11 mouse cellular contexts compared by ENCODE assay signal in genomic region chr11:96334002-96334364, GRCm38 (mm10). TPM values are rescaled to one million over a fixed set of nuclear protein-coding genes. Genes with fewer than 3 reads are reported as not detected.
DNase-seq lines count a peak whose midpoint lies in the region; ATAC-seq and TF ChIP-seq lines count a peak whose summit lies in the region.
"Had no signal": no experiment of that assay in that cellular context is flagged by ENCODE, and none has a peak within 500 bp of the region (broad histone marks: within the 10 kb centered on the region; RNA-seq: fewer than 3 reads in every experiment).

No protein-coding gene starts in this region.

- peak overlapping the region; percentile 84 for H3K4me2 ChIP-seq in lung, embryonic 14.5 days
- H3K4me2 ChIP-seq in intestine, embryonic 16.5 days (ENCODE audit: low read depth, low read length): peak overlapping the region; percentile 65
- H3K4me2 ChIP-seq in stomach, embryonic 16.5 days (ENCODE audit: low read depth, low read length): peak overlapping the region; percentile 54

- H3K9ac ChIP-seq in lung, embryonic 14.5 days: peak overlapping the region; percentile 97
- peak overlapping the region; percentile 79 for H3K9ac ChIP-seq in intestine, embryonic 16.5 days (ENCODE audit: low read depth, low read length)
- peak overlapping the region; percentile 82 for H3K9ac ChIP-seq in stomach, embryonic 16.5 days (ENCODE audit: low read length)
- H3K9ac ChIP-seq: limb, embryonic 13.5 days had no signal

- H3K4me1 ChIP-seq in heart, embryonic 10.5 days: peaks cover 20% of the 10 kb centered on the region
- H3K4me1 ChIP-seq in lung, embryonic 14.5 days (ENCODE audit: insufficient read depth): peaks cover 28% of the 10 kb centered on the region
- peaks cover 60% of the 10 kb centered on the region for H3K4me1 ChIP-seq in intestine, embryonic 16.5 days (ENCODE audit: control insufficient read depth, insufficient read depth, low read length)
- H3K4me1 ChIP-seq in stomach, embryonic 16.5 days (ENCODE audit: control insufficient read depth, insufficient read depth, low read length): peaks cover 47% of the 10 kb centered on the region

- no peaks in the 10 kb centered on the region for H3K9me3 ChIP-seq in heart, embryonic 10.5 days
- no peaks in the 10 kb centered on the region for H3K9me3 ChIP-seq in lung, embryonic 14.5 days (ENCODE audit: low read depth, low read length)
- no peaks in the 10 kb centered on the region for H3K9me3 ChIP-seq in intestine, embryonic 16.5 days (ENCODE audit: control insufficient read depth, low read length)
- no peaks in the 10 kb centered on the region for H3K9me3 ChIP-seq in stomach, embryonic 16.5 days (replicated peaks; ENCODE audit: control insufficient read depth, low read length)
- H3K9me3 ChIP-seq: limb, embryonic 13.5 days had no signal

- no peaks in the 10 kb centered on the region for H3K36me3 ChIP-seq in heart, embryonic 10.5 days
- peaks cover 59% of the 10 kb centered on the region for H3K36me3 ChIP-seq in lung, embryonic 14.5 days (ENCODE audit: insufficient read depth)
- H3K36me3 ChIP-seq in intestine, embryonic 16.5 days (ENCODE audit: control insufficient read depth, insufficient read depth, low read length): no peaks in the 10 kb centered on the region
- H3K36me3 ChIP-seq in stomach, embryonic 16.5 days (ENCODE audit: control insufficient read depth, insufficient read depth, low read length): no peaks in the 10 kb centered on the region
- H3K36me3 ChIP-seq: limb, embryonic 13.5 days had no signal

- ATAC-seq in lung, embryonic 14.5 days (ENCODE audit: insufficient read depth): no peak
- no peak for ATAC-seq in intestine, embryonic 16.5 days
- no peak; the same call in 1 of the 2 replicates for ATAC-seq in stomach, embryonic 16.5 days (ENCODE audit: insufficient read depth, low FRiP score)

- H3K27ac ChIP-seq in heart, embryonic 10.5 days: peak overlapping the region; percentile 89
- H3K27ac ChIP-seq in lung, embryonic 14.5 days (ENCODE audit: low read depth): peak overlapping the region; percentile 100
- H3K27ac ChIP-seq in intestine, embryonic 16.5 days (ENCODE audit: low read length): peak overlapping the region; percentile 92
- H3K27ac ChIP-seq in stomach, embryonic 16.5 days (ENCODE audit: low read length): peak overlapping the region; percentile 94

- peaks cover 100% of the 10 kb centered on the region for H3K27me3 ChIP-seq in heart, embryonic 10.5 days (ENCODE audit: insufficient read depth, poor library complexity, severe bottlenecking)
- peaks cover 31% of the 10 kb centered on the region for H3K27me3 ChIP-seq in lung, embryonic 14.5 days (ENCODE audit: insufficient read depth, low read length)
- peaks cover 3% of the 10 kb centered on the region; the same call in 1 of the 2 replicates for H3K27me3 ChIP-seq in intestine, embryonic 16.5 days (replicated peaks; ENCODE audit: control insufficient read depth, insufficient read depth, low read length)
- peaks cover 2% of the 10 kb centered on the region for H3K27me3 ChIP-seq in stomach, embryonic 16.5 days (ENCODE audit: control insufficient read depth, insufficient read depth, low read length)

- TF ChIP-seq CTCF in lung, embryonic 14.5 days (IDR thresholded peaks at IDR 0.05; ENCODE audit: low read depth): no peak

- intact Hi-C loops in heart, postnatal 10 days (cut with DNase I): no loop called here

- DNase-seq in heart, embryonic 10.5 days (ENCODE audit: low spot score): no peak
- DNase-seq in heart, postnatal 10 days: no peak
- no peak for DNase-seq in lung, embryonic 14.5 days
- no peak for DNase-seq in lung, postnatal 25 days (ENCODE audit: low spot score)
- DNase-seq in cerebellum, adult 9-11 months: no peak
- DNase-seq in layer of hippocampus, adult 9-11 months: no peak
- DNase-seq: cerebellum, postnatal 25 days had no signal

- peak overlapping the region; percentile 59 for H3K4me3 ChIP-seq in heart, embryonic 10.5 days
- H3K4me3 ChIP-seq in lung, embryonic 14.5 days (ENCODE audit: low read depth, low read length): peak overlapping the region; percentile 64
- H3K4me3 ChIP-seq in intestine, embryonic 16.5 days (ENCODE audit: low read length): peak overlapping the region; percentile 51
- peak overlapping the region; percentile 52 for H3K4me3 ChIP-seq in stomach, embryonic 16.5 days (replicated peaks; ENCODE audit: low read length)

- 9% methylated on average over 2 of the region's 2 CpGs for WGBS in heart, embryonic 10.5 days
- 8% methylated on average over 2 of the region's 2 CpGs for WGBS in lung, embryonic 14.5 days
- WGBS in intestine, embryonic 16.5 days: 23% methylated on average over 2 of the region's 2 CpGs
- WGBS in stomach, embryonic 16.5 days: 23% methylated on average over 2 of the region's 2 CpGs

RNA-seq across cellular contexts. Expression of gene Hoxb3, which starts 10.9 kb away (rescaled TPM):
- polyA plus RNA-seq in heart, embryonic 10.5 days (2016; fragmentation: Nextera tagmentation; extraction: Ambion mirVana): 0.42 and 1.8 TPM in 2 replicates
- total RNA-seq in heart, postnatal 10 days (2021): 1 to 10 TPM; 1.1 TPM
- 3.9 and 6.3 TPM in 2 replicates for polyA plus RNA-seq in lung, embryonic 14.5 days (2014; fragmentation: Nextera tagmentation; extraction: Ambion mirVana)
- polyA plus RNA-seq in intestine, embryonic 16.5 days (2015; fragmentation: Nextera tagmentation; extraction: Ambion mirVana): 1.4 and 1.5 TPM in 2 replicates
- 0.99 and 1.5 TPM in 2 replicates for polyA plus RNA-seq in stomach, embryonic 16.5 days (2015; fragmentation: Nextera tagmentation; extraction: Ambion mirVana)

RNA-seq across cellular contexts. Expression of gene Hoxb4, which starts 15.9 kb away (rescaled TPM):
- 0.31 and 2.0 TPM in 2 replicates for polyA plus RNA-seq in heart, embryonic 10.5 days (2016; fragmentation: Nextera tagmentation; extraction: Ambion mirVana)
- 1 to 10 TPM; 1.1 TPM for total RNA-seq in heart, postnatal 10 days (2021)
- polyA plus RNA-seq in lung, embryonic 14.5 days (2014; fragmentation: Nextera tagmentation; extraction: Ambion mirVana): 3.8 and 3.9 TPM in 2 replicates
- 1.8 and 2.0 TPM in 2 replicates for polyA plus RNA-seq in intestine, embryonic 16.5 days (2015; fragmentation: Nextera tagmentation; extraction: Ambion mirVana)
- polyA plus RNA-seq in stomach, embryonic 16.5 days (2015; fragmentation: Nextera tagmentation; extraction: Ambion mirVana): 2.2 and 2.7 TPM in 2 replicates

RNA-seq across cellular contexts. Expression of gene Hoxb2, which starts 16.3 kb away (rescaled TPM):
- polyA plus RNA-seq in heart, embryonic 10.5 days (2016; fragmentation: Nextera tagmentation; extraction: Ambion mirVana): 5.7 and 27.6 TPM in 2 replicates
- total RNA-seq in heart, postnatal 10 days (2021): 1 to 10 TPM; 1.6 to 1.7 TPM
- 48.9 and 51.6 TPM in 2 replicates for polyA plus RNA-seq in lung, embryonic 14.5 days (2014; fragmentation: Nextera tagmentation; extraction: Ambion mirVana)
- 9.6 and 11.6 TPM in 2 replicates for polyA plus RNA-seq in intestine, embryonic 16.5 days (2015; fragmentation: Nextera tagmentation; extraction: Ambion mirVana)
- 9.1 and 11.5 TPM in 2 replicates for polyA plus RNA-seq in stomach, embryonic 16.5 days (2015; fragmentation: Nextera tagmentation; extraction: Ambion mirVana)
- total RNA-seq: megakaryocyte, adult 5-6 weeks had no signal

RNA-seq across cellular contexts. Expression of gene Hoxb5, which starts 30.8 kb away (rescaled TPM):
- 1.0 and 5.2 TPM in 2 replicates for polyA plus RNA-seq in heart, embryonic 10.5 days (2016; fragmentation: Nextera tagmentation; extraction: Ambion mirVana)
- under 1 TPM; 0.45 to 0.62 TPM for total RNA-seq in heart, postnatal 10 days (2021)
- 65.9 and 76.1 TPM in 2 replicates for polyA plus RNA-seq in lung, embryonic 14.5 days (2014; fragmentation: Nextera tagmentation; extraction: Ambion mirVana)
- polyA plus RNA-seq in intestine, embryonic 16.5 days (2015; fragmentation: Nextera tagmentation; extraction: Ambion mirVana): 26.4 and 28.7 TPM in 2 replicates
- polyA plus RNA-seq in stomach, embryonic 16.5 days (2015; fragmentation: Nextera tagmentation; extraction: Ambion mirVana): 13.8 TPM in 2 replicates
- total RNA-seq: megakaryocyte, adult 5-6 weeks had no signal

RNA-seq across cellular contexts. Expression of gene Hoxb1, which starts 31.6 kb away (rescaled TPM):
- 0.20 and 3.3 TPM in 2 replicates for polyA plus RNA-seq in heart, embryonic 10.5 days (2016; fragmentation: Nextera tagmentation; extraction: Ambion mirVana)
- not detected for total RNA-seq in heart, postnatal 10 days (2021)
- 0.08 TPM in 1 of 2 replicates, not detected in the other for polyA plus RNA-seq in lung, embryonic 14.5 days (2014; fragmentation: Nextera tagmentation; extraction: Ambion mirVana)
- not detected in 2 replicates for polyA plus RNA-seq in intestine, embryonic 16.5 days (2015; fragmentation: Nextera tagmentation; extraction: Ambion mirVana)
- 0.24 TPM in 1 of 2 replicates, not detected in the other for polyA plus RNA-seq in stomach, embryonic 16.5 days (2015; fragmentation: Nextera tagmentation; extraction: Ambion mirVana)
- total RNA-seq: megakaryocyte, adult 5-6 weeks had no signal
